Mouse (Mus musculus): Measurements from ENCODE around the gene Anapc2. TPM values are rescaled to one million over a fixed set of nuclear protein-coding genes. Genes with fewer than 3 reads are reported as not detected.
"Not testable (repeated sequence)": the region's sequence is repeated elsewhere in the genome, so short reads cannot be mapped to it uniquely, and the experiment has no call there.

Gene Anapc2
- total RNA-seq, 2 experiments from 2014 or later: 83.0 to 83.3 TPM

DNA sequence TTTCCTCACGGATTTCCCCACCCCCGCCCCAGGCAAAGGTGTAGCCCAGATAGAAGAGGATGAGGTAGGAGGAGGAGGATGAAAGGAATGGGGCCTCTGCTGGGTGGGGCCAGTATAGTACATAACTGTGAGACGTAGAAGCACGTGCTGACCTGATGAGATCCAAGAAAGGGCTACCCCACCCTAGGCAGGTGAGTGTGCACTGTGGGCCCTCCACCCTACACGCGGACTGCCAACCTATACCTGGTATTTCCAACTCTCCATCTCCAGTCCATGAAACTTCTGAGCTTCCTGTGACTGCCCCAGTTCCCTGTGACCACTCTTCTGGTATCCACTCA, 30.9 kb upstream of the Anapc2 start:
- DNase-seq: no peak

GRCm38 (mm10) chr2:25242101-25242506, 30.2 kb upstream of the Anapc2 start, which contains the start of the genes Rnf208 and Cysrt1:
Rnf208 (plus strand) TSS chr2:25242255.
Cysrt1 (minus strand) TSS chr2:25242452.
- no peak for DNase-seq

- DNase-seq: no peak
Observed at GRCm38 (mm10) chr2:25243342-25243741, 28.9 kb upstream of the Anapc2 start.

DNA sequence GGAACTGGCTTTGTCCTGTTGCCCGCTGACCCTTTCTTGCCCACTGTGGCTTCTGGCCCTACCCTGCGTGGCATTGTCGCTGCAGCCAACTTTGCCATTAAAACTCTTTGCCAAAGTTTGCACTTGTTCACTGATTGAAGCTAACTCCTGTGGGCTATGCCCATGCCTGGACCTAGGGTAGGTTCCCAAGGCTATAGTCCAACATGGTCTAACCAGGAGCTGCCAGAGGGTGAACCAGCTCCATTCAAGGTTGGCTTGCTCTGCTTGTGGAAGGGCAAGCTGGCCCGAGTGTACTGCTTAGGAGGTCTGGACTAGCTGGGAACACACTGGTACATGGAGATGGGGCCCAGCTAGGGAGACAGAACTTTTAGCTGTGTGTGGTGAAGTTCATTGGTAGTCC, 28.1 kb upstream of the Anapc2 start:
- DNase-seq: no peak

GRCm38 (mm10) chr2:25246183-25247072, 25.9 kb upstream of the Anapc2 start, which contains the start of gene AL732309.1:
AL732309.1 (minus strand) TSS chr2:25246863.
- no peak for DNase-seq

DNA sequence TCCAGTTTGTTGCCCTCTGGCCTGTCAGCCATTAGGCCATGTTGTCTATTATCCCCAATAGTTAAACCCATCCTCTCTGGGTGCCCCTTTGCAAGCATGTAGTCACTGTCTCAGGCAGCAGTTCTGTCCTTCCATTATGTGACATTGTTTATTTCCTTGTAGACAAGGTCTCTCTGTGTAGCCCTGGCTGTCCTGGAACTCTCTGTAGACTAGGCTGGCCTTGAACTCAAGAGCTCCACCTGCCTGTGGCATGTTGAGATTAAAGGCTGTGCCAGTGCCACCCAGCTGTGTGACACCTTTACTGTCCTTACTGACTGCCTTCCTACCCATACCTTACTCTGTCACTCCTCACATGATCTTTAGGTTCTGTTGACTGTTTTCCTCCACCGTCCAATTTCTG, 19.9 kb upstream of the Anapc2 start:
- no peak for DNase-seq

DNA sequence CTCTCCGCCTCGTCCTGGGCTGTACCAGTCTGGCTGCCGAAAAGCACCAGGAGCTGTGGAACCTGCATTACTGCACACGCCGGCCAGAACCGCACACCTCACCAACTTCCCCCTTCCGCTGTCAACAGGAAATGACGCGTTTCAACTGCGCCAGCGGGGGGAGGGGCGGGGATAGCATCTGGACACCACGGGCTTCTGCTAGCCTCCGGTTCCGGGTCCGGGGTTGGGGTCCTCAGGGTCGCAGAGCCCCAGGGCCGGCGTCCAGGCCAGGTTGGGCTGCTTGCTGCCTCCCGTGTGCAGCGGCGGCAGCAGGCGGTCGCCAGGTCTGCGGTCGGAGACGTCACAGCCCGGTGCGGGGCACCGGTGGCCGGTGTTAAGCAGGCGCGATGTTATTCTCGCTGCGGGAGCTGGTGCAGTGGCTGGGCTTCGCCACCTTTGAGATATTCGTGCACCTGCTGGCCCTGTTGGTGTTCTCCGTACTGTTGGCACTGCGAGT, 16.9 kb upstream of the Anapc2 start, which contains the start of gene Tmem203:
Gene Tmem203, plus strand, starts transcription at position 156 of the 496 bp plus-strand sequence.
- DNase-seq: peak; percentile 87 to 89

GRCm38 (mm10) chr2:25256443-25257109, 15.7 kb upstream of the Anapc2 start:
- DNase-seq: not testable (repeated sequence)

- not testable (repeated sequence) for DNase-seq
Observed at GRCm38 (mm10) chr2:25257250-25257649, 15.0 kb upstream of the Anapc2 start.

GRCm38 (mm10) chr2:25258887-25259286, 13.4 kb upstream of the Anapc2 start:
- no peak for DNase-seq

DNA sequence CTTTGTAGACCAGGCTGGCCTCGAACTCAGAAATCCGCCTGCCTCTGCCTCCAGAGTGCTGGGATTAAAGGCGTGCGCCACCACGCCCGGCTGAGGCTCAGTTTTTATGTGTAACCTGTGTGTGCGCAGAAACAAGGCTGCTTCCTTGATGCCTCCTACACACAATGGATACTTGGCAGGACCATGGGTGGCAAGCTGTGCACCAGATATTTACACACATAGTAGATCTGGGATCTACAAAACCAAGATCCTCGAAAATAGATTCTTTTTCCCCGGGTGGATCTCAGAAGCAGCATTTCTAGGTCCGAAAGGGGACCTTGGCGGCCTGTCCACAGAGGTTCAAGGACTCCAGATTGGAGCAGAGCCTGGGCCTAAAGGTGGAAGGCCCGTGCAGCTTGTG, 10.4 kb upstream of the Anapc2 start:
- DNase-seq: no peak

GRCm38 (mm10) chr2:25262291-25262767, 9.9 kb upstream of the Anapc2 start, which contains the start of gene Tprn:
Tprn (plus strand) TSS chr2:25262618.
- peak; percentile 92 to 93 for DNase-seq

- no peak for DNase-seq
Observed at GRCm38 (mm10) chr2:25262795-25263622, 9.3 kb upstream of the Anapc2 start.

DNA sequence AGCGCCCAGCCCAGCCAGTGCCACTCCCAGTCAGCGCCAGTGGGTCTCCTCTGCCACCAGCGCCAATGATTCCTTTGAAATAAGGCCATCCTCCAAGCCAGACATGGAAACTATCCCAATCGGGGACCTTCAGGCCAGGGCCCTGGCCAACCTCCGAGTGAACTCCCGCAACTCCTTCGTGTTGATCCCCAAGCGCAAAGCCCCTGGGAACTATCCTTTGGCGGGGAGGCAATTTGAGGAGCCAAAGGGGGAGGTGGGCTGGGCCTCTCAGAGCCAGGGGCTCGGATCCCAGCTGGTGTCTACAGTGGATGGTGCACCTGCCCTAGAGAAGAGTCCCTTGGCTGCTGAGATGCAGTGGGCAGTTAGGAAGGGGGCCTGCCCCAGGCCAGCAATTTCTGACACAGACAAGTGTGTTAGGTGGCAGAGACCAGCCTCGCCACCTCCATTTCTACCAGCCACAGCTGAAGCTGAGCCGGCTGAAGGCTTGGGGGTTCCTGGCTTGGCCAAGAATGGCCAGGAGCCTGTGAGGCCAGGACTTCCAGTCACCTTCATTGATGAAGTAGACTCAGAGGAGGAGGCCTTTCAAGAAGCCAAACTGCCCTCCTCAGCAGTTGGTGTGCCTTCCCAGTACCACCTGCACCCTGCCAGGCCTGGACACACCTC, 8.5 kb upstream of the Anapc2 start:
- DNase-seq: no peak

DNA sequence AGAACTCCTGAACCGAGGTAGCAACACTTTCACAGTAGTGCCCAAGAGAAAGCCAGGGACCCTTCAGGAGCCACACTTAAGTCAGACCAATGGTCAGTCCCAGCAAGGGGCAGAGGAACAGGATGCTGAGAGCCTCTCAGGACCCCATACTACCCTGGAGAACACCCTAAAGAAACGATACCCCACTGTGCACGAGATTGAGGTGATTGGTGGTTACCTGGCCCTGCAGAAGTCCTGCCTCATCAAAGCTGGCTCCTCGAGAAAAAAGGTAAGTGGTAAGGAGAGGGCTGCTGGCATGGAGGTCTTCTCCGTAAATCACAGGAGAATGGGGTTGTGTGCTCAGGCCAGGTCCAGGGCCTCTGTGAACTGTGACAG, 8.0 kb upstream of the Anapc2 start:
- DNase-seq: no peak

GRCm38 (mm10) chr2:25264851-25265250, 7.4 kb upstream of the Anapc2 start:
- DNase-seq: no peak

DNA sequence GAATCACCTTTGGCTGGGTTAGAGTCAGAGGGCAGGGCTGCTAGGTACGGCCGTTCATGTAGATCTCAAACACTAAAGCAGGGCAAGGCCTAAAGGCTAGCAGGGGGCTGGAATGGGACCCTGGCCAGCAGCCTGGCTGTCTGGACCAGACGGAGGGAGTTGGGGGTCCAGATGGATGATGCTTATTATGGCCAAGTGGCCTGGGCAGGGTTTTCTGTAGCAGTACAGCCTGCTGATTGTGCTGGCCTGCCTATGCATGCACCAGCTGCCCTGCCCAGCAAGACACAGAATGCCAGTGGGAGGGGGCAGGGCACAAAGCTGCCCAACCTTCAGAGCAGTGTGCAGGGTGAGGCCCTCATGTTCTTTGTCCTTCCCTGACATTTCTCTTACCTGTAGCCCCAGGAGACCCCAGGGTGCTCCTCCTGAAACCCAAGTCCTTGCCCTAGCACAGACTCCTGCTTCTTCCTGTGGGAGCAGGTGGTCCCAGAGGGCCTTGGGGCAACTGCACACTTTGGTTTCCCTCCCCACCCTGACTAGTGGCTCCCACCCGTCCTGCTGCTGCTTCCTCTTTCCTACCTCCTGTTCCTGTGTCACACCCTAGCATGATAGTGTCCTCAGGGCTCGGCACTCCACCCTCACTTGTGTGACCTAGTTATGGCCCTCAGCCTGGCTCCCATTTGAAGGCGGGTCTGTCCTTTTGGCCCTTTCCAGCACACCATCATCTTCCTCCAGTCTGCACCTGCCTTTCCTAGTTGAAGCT, 6.2 kb upstream of the Anapc2 start:
- DNase-seq: no peak

GRCm38 (mm10) chr2:25266720-25267119, 5.6 kb upstream of the Anapc2 start:
- peak in 1 of 2 experiments; percentile 70 for DNase-seq

DNA sequence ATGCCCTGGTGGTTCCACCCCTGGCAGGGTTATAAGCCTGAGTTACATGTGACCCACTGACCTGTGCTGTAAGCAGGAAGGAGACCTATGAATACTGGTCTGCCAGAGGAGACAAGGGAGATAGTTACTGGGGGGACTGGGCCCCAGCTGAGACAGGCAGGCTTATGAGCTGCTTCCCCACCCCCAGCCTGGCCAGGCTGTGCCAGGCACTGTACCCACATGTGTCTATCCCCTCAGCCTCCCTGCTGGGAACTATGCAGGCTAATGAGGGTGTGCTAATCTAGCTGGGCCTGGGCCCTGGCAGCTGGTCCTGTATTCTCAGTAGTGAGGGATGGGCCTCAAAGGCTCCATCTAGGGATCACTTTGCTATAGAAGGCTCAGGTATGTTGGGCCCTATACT, 5.0 kb upstream of the Anapc2 start:
- DNase-seq: no peak

DNA sequence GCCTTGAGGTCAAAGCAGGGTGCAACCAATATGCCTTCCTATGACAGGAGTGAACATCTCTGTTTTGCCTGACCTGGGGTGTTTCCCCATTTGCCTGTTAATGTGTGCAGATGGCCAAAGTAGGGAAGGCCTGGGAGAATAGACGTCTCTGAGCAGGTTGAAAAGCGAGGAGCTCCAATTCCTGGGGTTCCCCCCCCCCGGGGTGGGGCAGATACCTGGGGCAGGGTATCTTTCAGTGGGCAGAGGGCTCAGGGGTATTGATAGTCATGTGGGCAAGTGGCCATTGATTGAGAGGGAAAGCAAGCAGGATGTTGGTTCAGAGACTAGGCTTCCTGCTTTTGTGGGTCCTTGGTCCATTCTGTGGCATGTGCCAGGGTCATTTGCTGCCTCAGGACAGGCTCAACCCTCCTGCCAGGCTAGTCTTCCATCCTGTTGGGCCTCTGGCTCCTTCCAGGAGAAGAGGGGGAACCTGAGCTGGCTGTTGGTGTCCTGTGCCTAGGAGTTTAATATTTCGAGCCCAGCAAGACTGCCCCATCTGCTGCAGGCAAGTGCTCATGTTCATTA, 4.5 kb upstream of the Anapc2 start:
- no peak for DNase-seq

GRCm38 (mm10) chr2:25272515-25272914, 237 bp downstream of the Anapc2 start:
- no peak for DNase-seq
